Mouse (Mus musculus) erythroblast, embryonic 14.5 days (primary cell): ENCODE results near the gene Poc1a.

Experiments used
- GATA1 ChIP-seq: IDR thresholded peaks from 2 replicates; pipeline ENCODE4 v1.6.1; 2012; ENCODE audit warnings: low read length, inconsistent platforms, mixed read lengths
- TAL1 ChIP-seq: IDR thresholded peaks from 3 replicates; pipeline ENCODE4 v1.6.1; 2012; ENCODE audit warnings: low read length, inconsistent platforms, mixed read lengths

DNA sequence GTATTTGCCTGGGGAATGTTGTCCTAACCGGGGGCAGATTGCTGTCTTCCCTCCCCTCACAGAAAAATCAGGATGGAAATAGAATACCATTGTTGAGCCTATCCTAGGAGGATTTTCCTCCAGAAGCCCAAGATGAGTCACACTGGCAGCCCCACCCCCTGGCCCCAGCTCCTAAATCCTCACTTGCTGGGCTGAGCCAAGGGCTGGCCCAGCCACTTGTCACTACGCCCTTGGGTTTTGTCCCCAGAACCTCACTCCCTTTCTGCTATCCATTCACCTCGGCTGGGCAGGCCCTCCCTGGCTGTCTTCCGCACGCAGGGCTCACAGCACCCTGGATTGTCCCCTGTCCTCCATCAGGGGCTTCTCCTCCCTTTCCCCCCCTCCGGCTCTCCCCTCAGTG is 64.3 kb downstream of the Poc1a start:
- TF ChIP-seq GATA1 = no peak
- TF ChIP-seq TAL1 = no peak
